Mouse (Mus musculus) midbrain, embryonic 14.5 days (tissue): ENCODE measurements around the gene Foxj2. TPM values are rescaled to one million over a fixed set of nuclear protein-coding genes. Genes with fewer than 3 reads are reported as not detected.

Source experiments
- ATAC-seq: fragments of 200-750 bp; cut with Nextera tagmentation; 2 replicates; pipeline ENCODE4 v1.8.0; 2017; ENCODE audit warnings: moderate number of reproducible peaks, moderate library complexity; ENCODE audit not compliant: low FRiP score, low TSS enrichment
- DNase-seq: peaks from one replicate; pipeline ENCODE4 v3.0.0-alpha.2; 2015
- H3K27ac ChIP-seq: fragments of 300-500 bp; sonication (generic); replicated peaks from 2 replicates; pipeline ENCODE4 v1.5.1; 2014; ENCODE audit warnings: mild to moderate bottlenecking, low read depth, low read length, moderate library complexity
- H3K27me3 ChIP-seq: fragments of 300-500 bp; sonication (generic); 2 replicates; pipeline ENCODE4 v1.6.1; 2014; ENCODE audit warnings: low read length, control low read depth, mixed read lengths; ENCODE audit not compliant: control insufficient read depth, insufficient read depth
- H3K36me3 ChIP-seq: fragments of 300-500 bp; sonication (generic); 2 replicates; pipeline ENCODE4 v1.6.1; 2014; ENCODE audit warnings: low read length, control low read depth; ENCODE audit not compliant: control insufficient read depth, insufficient read depth
- H3K4me1 ChIP-seq: fragments of 300-500 bp; sonication (generic); 2 replicates; pipeline ENCODE4 v1.6.1; 2014; ENCODE audit warnings: mild to moderate bottlenecking, antibody characterized with exemption, low read length, control low read depth; ENCODE audit not compliant: control insufficient read depth, insufficient read depth
- H3K4me2 ChIP-seq: fragments of 300-500 bp; sonication (generic); 2 replicates; pipeline ENCODE4 v1.6.1; 2014; ENCODE audit warnings: mild to moderate bottlenecking, low read length, moderate library complexity
- H3K4me3 ChIP-seq: fragments of 300-500 bp; sonication (generic); replicated peaks from 2 replicates; pipeline ENCODE4 v1.5.1; 2014; ENCODE audit warnings: low read depth, low read length
- H3K9ac ChIP-seq: fragments of 300-500 bp; sonication (generic); replicated peaks from 2 replicates; pipeline ENCODE4 v1.6.1; 2014; ENCODE audit warnings: mild to moderate bottlenecking, low read length, moderate library complexity
- H3K9me3 ChIP-seq: fragments of 300-500 bp; sonication (generic); 2 replicates; pipeline ENCODE4 v1.6.1; 2016; ENCODE audit warnings: low read length, control low read depth, mixed read lengths; ENCODE audit not compliant: control insufficient read depth
- WGBS: fragments of 180-500 bp; shearing (Covaris S2); extraction: QIAGEN DNeasy Blood & Tissue Kit; methylation state at CpG from one replicate; pipeline ENCODE4 v1.1.7; 2014; 5-methylcytosine and 5-hydroxymethylcytosine counted together
- polyA plus RNA-seq: library from polyadenylated mRNA; unstranded; fragments of >200 nt; fragmentation: Nextera tagmentation; extraction: Ambion mirVana; gene quantifications from 2 replicates; pipeline ENCODE4 v1.2.1, GENCODE M21; 2014

Foxj2 gene
- polyA plus RNA-seq, 1 experiment from 2014 or later = 9.0 TPM

- H3K9ac ChIP-seq = no peak overlapping the region
- no peak overlapping the region for H3K27ac ChIP-seq
- H3K4me3 ChIP-seq = no peak overlapping the region
- 80% methylated on average over 2 of the region's 2 CpGs for WGBS
- H3K27me3 ChIP-seq = no peaks in the 10 kb centered on the region
- no peaks in the 10 kb centered on the region for H3K36me3 ChIP-seq
- no peaks in the 10 kb centered on the region for H3K9me3 ChIP-seq
- no peak overlapping the region for H3K4me2 ChIP-seq
- no peak for ATAC-seq
- H3K4me1 ChIP-seq = no peaks in the 10 kb centered on the region
- no peak for DNase-seq
Measured at GRCm38 (mm10) chr6:122852696-122853095, 33.0 kb downstream of the Foxj2 start.

- no peaks in the 10 kb centered on the region for H3K36me3 ChIP-seq
- WGBS = 90% methylated on average over 12 of the region's 12 CpGs
- H3K9me3 ChIP-seq = no peaks in the 10 kb centered on the region; the same call in 1 of the 2 replicates
- H3K4me3 ChIP-seq = no peak overlapping the region
- no peak for DNase-seq
- H3K27ac ChIP-seq = no peak overlapping the region
- no peaks in the 10 kb centered on the region for H3K27me3 ChIP-seq
- no peaks in the 10 kb centered on the region for H3K4me1 ChIP-seq
- ATAC-seq = no peak
- no peak overlapping the region for H3K9ac ChIP-seq
- H3K4me2 ChIP-seq = no peak overlapping the region
Measured at GRCm38 (mm10) chr6:122854552-122854951, 34.8 kb downstream of the Foxj2 start.

- ATAC-seq (no peak), DNase-seq (no peak)
Measured at GRCm38 (mm10) chr6:122855955-122856354, 36.2 kb downstream of the Foxj2 start, which contains the start of gene C3ar1. Gene C3ar1 (minus strand): TSS chr6:122856161.

GRCm38 (mm10) chr6:122862434-122862833 lies 42.7 kb downstream of the Foxj2 start:
- ATAC-seq (no peak), DNase-seq (no peak)
- Histone ChIP-seq H3K27ac (no peak overlapping the region), H3K9ac (no peak overlapping the region), H3K4me1 (no peaks in the 10 kb centered on the region), H3K27me3 (no peaks in the 10 kb centered on the region), H3K9me3 (peaks cover 10% of the 10 kb centered on the region), H3K4me3 (no peak overlapping the region), H3K4me2 (no peak overlapping the region), H3K36me3 (no peaks in the 10 kb centered on the region)
- WGBS = 81% methylated on average over 6 of the region's 6 CpGs

More at GRCm38 (mm10) chr6:122855955-122856354, 36.2 kb downstream of the Foxj2 start, which contains the start of gene C3ar1:
- Histone ChIP-seq H3K27ac (no peak within 1 kb of the TSS), H3K4me1 (no peaks in the 10 kb centered on the region), H3K4me2 (no peak within 1 kb of the TSS), H3K9me3 (no peaks in the 10 kb centered on the region; the same call in none of the 2 replicates), H3K4me3 (no peak within 1 kb of the TSS), H3K9ac (no peak within 1 kb of the TSS), H3K36me3 (no peaks in the 10 kb centered on the region), H3K27me3 (no peaks in the 10 kb centered on the region)
- 90% methylated on average over 7 of the region's 7 CpGs for WGBS

GRCm38 (mm10) chr6:122862871-122863270 lies 43.2 kb downstream of the Foxj2 start:
- WGBS = 78% methylated on average over 1 of the region's 1 CpGs
- Histone ChIP-seq H3K4me1 (no peaks in the 10 kb centered on the region), H3K27ac (no peak overlapping the region), H3K9me3 (peaks cover 10% of the 10 kb centered on the region), H3K9ac (no peak overlapping the region), H3K36me3 (no peaks in the 10 kb centered on the region), H3K4me2 (no peak overlapping the region), H3K4me3 (no peak overlapping the region), H3K27me3 (no peaks in the 10 kb centered on the region)
- no peak for DNase-seq
- ATAC-seq = no peak

- 69% methylated on average over 4 of the region's 4 CpGs for WGBS
- Histone ChIP-seq H3K36me3 (no peaks in the 10 kb centered on the region), H3K4me2 (no peak overlapping the region), H3K4me3 (no peak overlapping the region), H3K4me1 (no peaks in the 10 kb centered on the region), H3K27ac (no peak overlapping the region), H3K9me3 (no peaks in the 10 kb centered on the region), H3K27me3 (peaks cover 3% of the 10 kb centered on the region; the same call in 1 of the 2 replicates), H3K9ac (no peak overlapping the region)
- DNase-seq (peak; percentile 39), ATAC-seq (no peak)
Measured at GRCm38 (mm10) chr6:122867914-122868313, 48.2 kb downstream of the Foxj2 start.

- Histone ChIP-seq H3K4me1 (no peaks in the 10 kb centered on the region), H3K4me3 (no peak overlapping the region), H3K9ac (no peak overlapping the region), H3K27me3 (peaks cover 3% of the 10 kb centered on the region; the same call in 1 of the 2 replicates), H3K27ac (no peak overlapping the region), H3K36me3 (no peaks in the 10 kb centered on the region), H3K9me3 (no peaks in the 10 kb centered on the region), H3K4me2 (no peak overlapping the region)
- DNase-seq (no peak), ATAC-seq (no peak)
- WGBS = 88% methylated on average over 11 of the region's 11 CpGs
Measured at GRCm38 (mm10) chr6:122869846-122870245, 50.1 kb downstream of the Foxj2 start.

- peaks cover 7% of the 10 kb centered on the region; the same call in 1 of the 2 replicates for H3K36me3 ChIP-seq
- no peaks in the 10 kb centered on the region for H3K9me3 ChIP-seq
- H3K27me3 ChIP-seq = peaks cover 3% of the 10 kb centered on the region; the same call in 1 of the 2 replicates
- DNase-seq (no peak), ATAC-seq (no peak)
- over 99% methylated on average over 5 of the region's 5 CpGs for WGBS
- no peak overlapping the region for H3K9ac ChIP-seq
- no peak overlapping the region for H3K4me2 ChIP-seq
- no peak overlapping the region for H3K4me3 ChIP-seq
- peaks cover 5% of the 10 kb centered on the region for H3K4me1 ChIP-seq
- H3K27ac ChIP-seq = no peak overlapping the region
Measured at GRCm38 (mm10) chr6:122872800-122873199, 53.1 kb downstream of the Foxj2 start.
